Mouse (Mus musculus): ENCODE results near the gene Rbbp4. TPM values are rescaled to one million over a fixed set of nuclear protein-coding genes. Genes with fewer than 3 reads are reported as not detected.

Gene Rbbp4
- 2.0 and 20.5 TPM in 2 replicates for polyA plus RNA-seq (2012; ENCODE audit: insufficient read depth, low replicate concordance)

GRCm38 (mm10) chr4:129335216-129336074, at the start of gene Rbbp4, which contains the start of gene Zbtb8os:
Rbbp4 (minus strand) TSS chr4:129335370.
Zbtb8os (plus strand) TSS chr4:129335695.
- Histone ChIP-seq H3K27me3 (replicated peaks) (no peaks in the 10 kb centered on the region), H3K4me3 (replicated peaks) (peak within 1 kb of the TSS; percentile 93), H3K4me1 (peaks cover 70% of the 10 kb centered on the region), H3K9me3 (no peaks in the 10 kb centered on the region), H3K36me3 (replicated peaks; ENCODE audit: low read length) (peaks cover 46% of the 10 kb centered on the region)
- TF ChIP-seq GATA1 (IDR thresholded peaks at IDR 0.05; ENCODE audit: borderline replicate concordance, low read length), result no peak
- no peak for TF ChIP-seq FLI1 (IDR thresholded peaks at IDR 0.05; ENCODE audit: low read length)

GRCm38 (mm10) chr4:129384440-129384839, 49.3 kb upstream of the Rbbp4 start:
- Histone ChIP-seq H3K4me1 (peaks cover 66% of the 10 kb centered on the region), H3K9me3 (no peaks in the 10 kb centered on the region), H3K36me3 (replicated peaks; ENCODE audit: low read length) (no peaks in the 10 kb centered on the region), H3K4me3 (replicated peaks) (peak overlapping the region; percentile 62), H3K27me3 (replicated peaks) (peaks cover 1% of the 10 kb centered on the region)
- TF ChIP-seq FLI1 (IDR thresholded peaks at IDR 0.05; ENCODE audit: low read length), result no peak
- no peak for TF ChIP-seq GATA1 (IDR thresholded peaks at IDR 0.05; ENCODE audit: borderline replicate concordance, low read length)

GRCm38 (mm10) chr4:129383586-129383985, 48.4 kb upstream of the Rbbp4 start:
- Histone ChIP-seq H3K4me3 (replicated peaks) (peak overlapping the region; percentile 26), H3K9me3 (no peaks in the 10 kb centered on the region), H3K36me3 (replicated peaks; ENCODE audit: low read length) (no peaks in the 10 kb centered on the region), H3K4me1 (peaks cover 71% of the 10 kb centered on the region), H3K27me3 (replicated peaks) (peaks cover 6% of the 10 kb centered on the region)
- TF ChIP-seq FLI1 (IDR thresholded peaks at IDR 0.05; ENCODE audit: low read length) (no peak), GATA1 (IDR thresholded peaks at IDR 0.05; ENCODE audit: borderline replicate concordance, low read length) (no peak)

- TF ChIP-seq FLI1 (IDR thresholded peaks at IDR 0.05; ENCODE audit: low read length) (no peak), GATA1 (IDR thresholded peaks at IDR 0.05; ENCODE audit: borderline replicate concordance, low read length) (no peak)
- H3K4me1 ChIP-seq, result peaks cover 73% of the 10 kb centered on the region
- H3K36me3 ChIP-seq (replicated peaks; ENCODE audit: low read length), result no peaks in the 10 kb centered on the region
- no peak overlapping the region for H3K4me3 ChIP-seq (replicated peaks)
- H3K27me3 ChIP-seq (replicated peaks), result peaks cover 15% of the 10 kb centered on the region
- H3K9me3 ChIP-seq, result no peaks in the 10 kb centered on the region
Measured at GRCm38 (mm10) chr4:129382488-129382887, 47.3 kb upstream of the Rbbp4 start.

GRCm38 (mm10) chr4:129382029-129382428, 46.9 kb upstream of the Rbbp4 start:
- Histone ChIP-seq H3K36me3 (replicated peaks; ENCODE audit: low read length) (no peaks in the 10 kb centered on the region), H3K4me1 (peaks cover 73% of the 10 kb centered on the region)

GRCm38 (mm10) chr4:129381148-129381547, 46.0 kb upstream of the Rbbp4 start:
- peaks cover 24% of the 10 kb centered on the region for H3K27me3 ChIP-seq (replicated peaks)
- no peaks in the 10 kb centered on the region for H3K36me3 ChIP-seq (replicated peaks; ENCODE audit: low read length)
- peaks cover 71% of the 10 kb centered on the region for H3K4me1 ChIP-seq
- no peaks in the 10 kb centered on the region for H3K9me3 ChIP-seq
- H3K4me3 ChIP-seq (replicated peaks), result no peak overlapping the region
- TF ChIP-seq FLI1 (IDR thresholded peaks at IDR 0.05; ENCODE audit: low read length) (no peak), GATA1 (IDR thresholded peaks at IDR 0.05; ENCODE audit: borderline replicate concordance, low read length) (no peak)

More at GRCm38 (mm10) chr4:129382029-129382428, 46.9 kb upstream of the Rbbp4 start:
- no peak for TF ChIP-seq GATA1 (IDR thresholded peaks at IDR 0.05; ENCODE audit: borderline replicate concordance, low read length)
- no peak for TF ChIP-seq FLI1 (IDR thresholded peaks at IDR 0.05; ENCODE audit: low read length)
- H3K27me3 ChIP-seq (replicated peaks), result peaks cover 19% of the 10 kb centered on the region
- H3K9me3 ChIP-seq, result no peaks in the 10 kb centered on the region
- H3K4me3 ChIP-seq (replicated peaks), result no peak overlapping the region

- H3K9me3 ChIP-seq, result no peaks in the 10 kb centered on the region
- H3K4me3 ChIP-seq (replicated peaks), result no peak overlapping the region
- TF ChIP-seq GATA1 (IDR thresholded peaks at IDR 0.05; ENCODE audit: borderline replicate concordance, low read length), result no peak
- no peak for TF ChIP-seq FLI1 (IDR thresholded peaks at IDR 0.05; ENCODE audit: low read length)
- peaks cover 28% of the 10 kb centered on the region for H3K27me3 ChIP-seq (replicated peaks)
- H3K36me3 ChIP-seq (replicated peaks; ENCODE audit: low read length), result no peaks in the 10 kb centered on the region
- H3K4me1 ChIP-seq, result peaks cover 59% of the 10 kb centered on the region
Measured at GRCm38 (mm10) chr4:129379805-129380204, 44.6 kb upstream of the Rbbp4 start.

- Histone ChIP-seq H3K9me3 (no peaks in the 10 kb centered on the region), H3K4me3 (replicated peaks) (peak within 1 kb of the TSS; percentile 94), H3K36me3 (replicated peaks; ENCODE audit: low read length) (no peaks in the 10 kb centered on the region), H3K27me3 (replicated peaks) (peaks cover 28% of the 10 kb centered on the region), H3K4me1 (peaks cover 55% of the 10 kb centered on the region)
- TF ChIP-seq FLI1 (IDR thresholded peaks at IDR 0.05; ENCODE audit: low read length) (no peak), GATA1 (IDR thresholded peaks at IDR 0.05; ENCODE audit: borderline replicate concordance, low read length) (no peak)
Measured at GRCm38 (mm10) chr4:129377601-129378390, 42.6 kb upstream of the Rbbp4 start, which contains the start of gene Zbtb8a. Zbtb8a (minus strand) TSS chr4:129378116.

- Histone ChIP-seq H3K36me3 (replicated peaks; ENCODE audit: low read length) (no peaks in the 10 kb centered on the region), H3K27me3 (replicated peaks) (peaks cover 28% of the 10 kb centered on the region), H3K9me3 (no peaks in the 10 kb centered on the region), H3K4me1 (peaks cover 49% of the 10 kb centered on the region), H3K4me3 (replicated peaks) (peak overlapping the region; percentile 94)
- no peak for TF ChIP-seq FLI1 (IDR thresholded peaks at IDR 0.05; ENCODE audit: low read length)
- no peak for TF ChIP-seq GATA1 (IDR thresholded peaks at IDR 0.05; ENCODE audit: borderline replicate concordance, low read length)
Measured at GRCm38 (mm10) chr4:129376961-129377545, 41.9 kb upstream of the Rbbp4 start.

Data from megakaryocyte, embryonic 14.5 days (primary cell).